Mouse (Mus musculus): ENCODE data around the gene Slc17a5. TPM values are rescaled to one million over a fixed set of nuclear protein-coding genes. Genes with fewer than 3 reads are reported as not detected.

The Slc17a5 gene
- total RNA-seq, 2 experiments from 2014 or later, result 3.9 to 4.6 TPM

- DNase-seq, result no peak
- intact Hi-C loops (cut with DNase I; ENCODE audit: low total_unique reads), result no loop called here
These were observed 11.4 kb downstream of the Slc17a5 start for GRCm38 (mm10) chr9:78576466-78576865.

DNA sequence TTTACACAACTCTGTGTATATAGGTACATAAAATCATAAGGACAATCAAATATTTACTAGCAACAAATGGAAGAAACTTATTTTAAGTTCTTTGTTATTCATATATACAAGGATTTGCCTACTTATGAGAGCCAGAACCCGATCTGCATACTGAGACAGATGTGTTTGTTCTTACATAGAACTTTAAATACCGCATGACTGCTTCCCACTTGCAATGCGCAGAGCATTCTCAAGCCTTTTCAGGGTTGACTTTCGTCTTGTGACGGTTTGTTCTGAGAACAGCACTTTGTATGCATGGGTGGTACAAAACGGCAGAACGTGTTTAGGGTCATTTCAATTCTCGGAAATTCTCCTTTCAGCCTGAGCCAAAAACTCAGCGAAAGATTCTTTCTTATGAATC, 17.9 kb downstream of the Slc17a5 start:
- DNase-seq, result no peak
- intact Hi-C loops (cut with DNase I; ENCODE audit: low total_unique reads), result no loop called here

DNA sequence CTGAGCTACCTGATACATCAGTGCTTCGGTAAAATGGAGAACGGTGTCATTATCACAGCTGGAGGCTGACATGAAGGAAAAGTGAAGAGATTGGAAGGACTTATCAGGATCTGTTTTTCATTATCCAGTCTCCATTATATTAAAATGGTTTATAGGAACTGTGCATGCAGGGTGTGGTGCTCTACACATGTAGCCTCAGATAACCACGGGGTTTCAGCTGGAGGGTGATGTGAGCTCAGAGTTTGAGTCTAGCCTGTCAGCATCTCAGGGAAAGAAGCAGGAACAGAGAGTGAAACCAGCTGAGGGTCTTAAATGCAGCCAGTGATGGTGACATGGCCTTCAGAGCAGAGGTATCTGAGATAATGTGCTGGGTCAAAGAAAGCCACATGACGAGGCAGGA, 28.4 kb downstream of the Slc17a5 start:
- DNase-seq, result no peak
- intact Hi-C loops (cut with DNase I; ENCODE audit: low total_unique reads), result no loop called here

GRCm38 (mm10) chr9:78558586-78559214, 29.1 kb downstream of the Slc17a5 start:
- no peak for DNase-seq
- intact Hi-C loops (cut with DNase I; ENCODE audit: low total_unique reads), result no loop called here

DNA sequence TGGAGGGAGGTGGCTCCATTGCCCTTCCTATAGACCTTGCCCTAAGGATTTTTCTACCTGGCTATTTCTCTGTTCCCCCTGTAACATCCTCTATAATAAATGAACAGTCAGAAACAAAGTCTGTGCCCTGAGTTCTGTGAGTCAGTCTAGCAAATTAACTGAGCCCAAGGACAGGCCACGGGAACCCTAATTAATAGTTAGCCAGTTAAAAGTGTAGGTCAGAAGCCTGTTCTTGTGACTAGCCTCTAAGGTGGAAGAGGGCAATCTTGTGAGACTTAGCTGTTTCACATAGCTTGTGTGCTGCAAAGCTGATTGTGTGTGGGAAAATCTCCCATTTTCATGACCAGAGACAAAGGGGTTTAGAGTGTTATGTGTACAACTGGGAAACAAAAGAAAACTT, 30.8 kb downstream of the Slc17a5 start:
- intact Hi-C loops (cut with DNase I; ENCODE audit: low total_unique reads), result no loop called here
- no peak for DNase-seq

- intact Hi-C loops (cut with DNase I; ENCODE audit: low total_unique reads), result no loop called here
- DNase-seq, result peak; percentile 67
These were observed 34.9 kb downstream of the Slc17a5 start for GRCm38 (mm10) chr9:78552984-78553383.

DNA sequence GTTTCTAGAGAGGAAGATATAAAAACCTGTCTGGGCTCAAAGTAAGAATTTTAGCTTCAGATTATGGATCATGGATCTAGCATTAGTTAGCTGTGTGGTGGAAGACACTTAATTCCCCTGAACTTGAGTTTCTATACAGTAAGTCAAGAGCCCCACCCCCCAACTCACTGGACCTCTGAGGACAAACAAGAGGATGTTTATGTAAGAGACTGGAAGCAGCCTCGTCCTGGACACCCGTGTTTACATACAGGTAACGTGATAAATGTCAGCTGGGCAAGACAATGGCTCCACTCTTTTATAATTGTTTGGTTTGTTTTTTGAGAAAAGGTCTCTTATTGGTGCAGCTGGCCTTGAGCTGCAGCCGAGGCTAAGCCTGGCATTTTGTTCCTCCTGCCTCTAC, 36.1 kb downstream of the Slc17a5 start:
- intact Hi-C loops (cut with DNase I; ENCODE audit: low total_unique reads), result no loop called here

GRCm38 (mm10) chr9:78547742-78548141, 40.1 kb downstream of the Slc17a5 start:
- no peak for DNase-seq
- intact Hi-C loops (cut with DNase I; ENCODE audit: low total_unique reads), result no loop called here

More for the DNA sequence above, 36.1 kb downstream of the Slc17a5 start:
- DNase-seq, result no peak

DNA sequence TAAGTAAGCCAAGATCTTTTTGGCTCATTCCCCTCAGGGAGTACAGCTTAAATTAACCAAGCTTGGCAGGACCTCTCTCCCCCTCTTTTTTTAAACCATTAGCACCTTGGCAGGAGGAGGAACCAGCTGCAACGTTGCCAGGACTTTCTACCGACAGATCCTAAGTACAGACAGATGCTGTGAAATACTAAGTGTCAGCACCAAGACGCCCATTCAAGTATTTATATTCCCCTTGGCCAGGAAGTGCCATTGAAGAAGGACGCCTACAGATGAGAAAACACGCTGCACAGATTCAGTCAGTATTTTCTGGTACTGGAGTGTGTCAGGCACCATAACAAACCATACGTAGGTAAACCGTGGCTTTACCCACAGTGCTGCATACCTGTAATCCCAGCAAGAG, 40.9 kb downstream of the Slc17a5 start:
- DNase-seq, result peak; percentile 58
- intact Hi-C loops (cut with DNase I; ENCODE audit: low total_unique reads), result no loop called here

- intact Hi-C loops (cut with DNase I; ENCODE audit: low total_unique reads), result no loop called here
- DNase-seq, result no peak
These were observed 46.1 kb downstream of the Slc17a5 start for GRCm38 (mm10) chr9:78541758-78542157.

- intact Hi-C loops (cut with DNase I; ENCODE audit: low total_unique reads), result no loop called here
- no peak for DNase-seq
These were observed 49.4 kb downstream of the Slc17a5 start for GRCm38 (mm10) chr9:78538421-78538820.

DNA sequence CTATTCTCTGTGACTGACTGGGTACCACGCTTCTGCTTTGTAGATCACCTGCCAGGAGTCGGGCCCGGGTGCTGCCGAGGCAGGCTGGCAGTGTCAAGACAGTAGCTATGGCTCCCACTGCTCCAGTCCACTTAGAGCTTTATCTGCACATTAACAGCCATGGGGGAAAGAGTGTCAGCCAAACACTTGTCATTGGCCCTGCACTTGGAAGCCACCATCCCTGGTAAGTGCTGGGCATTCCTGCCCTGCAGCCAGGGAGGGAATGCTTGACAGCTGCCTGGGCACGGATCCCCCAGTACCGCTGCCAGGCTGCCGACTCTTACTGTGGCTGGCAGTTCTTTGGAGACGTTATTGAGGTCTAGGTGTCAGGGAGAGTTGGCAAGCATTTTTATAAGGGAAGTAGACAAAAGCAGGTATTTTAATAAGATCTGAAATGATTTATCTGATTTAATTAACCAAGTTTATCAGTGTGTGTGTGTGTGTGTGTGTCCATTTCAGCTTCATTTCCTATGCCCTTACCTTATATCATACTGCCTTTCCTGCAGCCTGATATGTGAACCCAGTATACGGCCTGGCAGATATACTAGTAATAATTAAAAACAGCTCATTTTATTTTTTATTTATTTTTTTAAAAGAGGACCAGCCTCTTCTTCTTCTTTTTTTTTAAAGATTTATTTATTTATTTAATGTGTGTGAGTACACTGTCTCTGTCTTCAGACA, 50.5 kb downstream of the Slc17a5 start:
- DNase-seq, result peak; percentile 80
- intact Hi-C loops (cut with DNase I; ENCODE audit: low total_unique reads), result no loop called here

DNA sequence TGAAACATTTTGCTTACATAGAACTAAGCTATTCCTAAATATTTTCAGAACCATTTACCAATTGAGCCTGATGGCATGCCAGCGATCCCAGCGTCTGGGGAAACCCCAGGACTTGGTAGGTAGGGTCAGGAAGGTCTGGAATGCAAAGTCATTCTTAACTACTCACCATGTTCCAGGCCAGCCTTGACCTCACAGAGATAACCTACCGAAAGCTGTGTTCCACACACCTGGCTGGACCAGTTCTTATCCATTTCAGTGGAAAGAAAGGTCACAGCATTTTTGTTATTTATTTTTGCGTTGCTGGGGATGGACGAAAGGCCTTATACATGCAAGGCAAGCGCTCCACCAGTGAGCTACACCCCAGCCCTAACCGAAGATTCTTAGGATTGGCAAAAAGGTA, 53.2 kb downstream of the Slc17a5 start:
- intact Hi-C loops (cut with DNase I; ENCODE audit: low total_unique reads), result no loop called here
- DNase-seq, result no peak

GRCm38 (mm10) chr9:78533296-78533935, 54.4 kb downstream of the Slc17a5 start:
- no peak for DNase-seq

GRCm38 (mm10) chr9:78532341-78532819, 55.5 kb downstream of the Slc17a5 start:
- no peak for DNase-seq
- intact Hi-C loops (cut with DNase I; ENCODE audit: low total_unique reads), result no loop called here

More at GRCm38 (mm10) chr9:78533296-78533935, 54.4 kb downstream of the Slc17a5 start:
- intact Hi-C loops (cut with DNase I; ENCODE audit: low total_unique reads), result no loop called here

GRCm38 (mm10) chr9:78531816-78532215, 56.0 kb downstream of the Slc17a5 start:
- intact Hi-C loops (cut with DNase I; ENCODE audit: low total_unique reads), result no loop called here
- DNase-seq, result no peak

GRCm38 (mm10) chr9:78527767-78528381, 60.0 kb downstream of the Slc17a5 start:
- intact Hi-C loops (cut with DNase I; ENCODE audit: low total_unique reads), result loop anchor here (10.0 kb wide), 1 partner anchor 53 kb away; no protein-coding TSS in a partner anchor
- DNase-seq, result peak; percentile 76

DNA sequence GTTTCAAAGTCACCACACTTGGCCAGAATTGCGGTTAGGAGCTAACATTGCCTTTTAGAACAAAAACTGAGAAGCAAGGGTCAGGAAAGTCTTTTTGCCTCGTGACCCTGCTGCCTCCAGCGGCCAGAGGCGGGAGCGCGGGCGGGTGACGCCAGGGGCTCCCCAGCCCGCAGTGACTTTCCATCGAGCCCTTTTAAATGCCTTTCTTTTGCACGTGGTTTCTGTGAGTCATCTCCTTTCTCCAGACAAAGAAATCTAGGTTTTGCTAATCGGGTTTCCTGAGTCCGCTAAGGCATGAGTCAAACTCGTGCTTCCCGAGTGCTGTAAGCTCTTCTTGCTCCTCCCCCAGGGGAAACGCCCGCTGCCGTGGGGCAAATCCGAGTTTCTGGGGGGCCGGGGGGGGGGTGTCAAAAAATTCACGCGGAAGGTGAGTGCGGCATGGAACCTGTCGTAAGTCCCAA, 60.5 kb downstream of the Slc17a5 start:
- peak; percentile 84 for DNase-seq
- intact Hi-C loops (cut with DNase I; ENCODE audit: low total_unique reads), result loop anchor here (10.0 kb wide), 1 partner anchor 53 kb away; no protein-coding TSS in a partner anchor

- DNase-seq, result no peak
- intact Hi-C loops (cut with DNase I; ENCODE audit: low total_unique reads), result loop anchor here (10.0 kb wide), 1 partner anchor 51 kb away; no protein-coding TSS in a partner anchor
These were observed 61.6 kb downstream of the Slc17a5 start for GRCm38 (mm10) chr9:78526206-78526605.
